Mouse (Mus musculus) limb, embryonic 12.5 days (tissue): Measurements from ENCODE around the gene Zfp64. TPM values are rescaled to one million over a fixed set of nuclear protein-coding genes. Genes with fewer than 3 reads are reported as not detected.

Experiments
- ATAC-seq: fragments of 200-750 bp; cut with Nextera tagmentation; 2 replicates; pipeline ENCODE4 v1.8.0; 2017; ENCODE audit warnings: low read depth, moderate TSS enrichment; ENCODE audit not compliant: insufficient number of reproducible peaks, insufficient read depth, low FRiP score, low TSS enrichment
- H3K27ac ChIP-seq: fragments of 300-500 bp; sonication (generic); 2 replicates; pipeline ENCODE4 v1.5.1; 2016; ENCODE audit warnings: mild to moderate bottlenecking, moderate library complexity
- H3K27me3 ChIP-seq: fragments of 300-500 bp; sonication (generic); 2 replicates; pipeline ENCODE4 v1.6.1; 2016; ENCODE audit warnings: mild to moderate bottlenecking, moderate library complexity
- H3K36me3 ChIP-seq: fragments of 300-500 bp; sonication (generic); 2 replicates; pipeline ENCODE4 v1.6.1; 2016; ENCODE audit warnings: mild to moderate bottlenecking, moderate library complexity
- H3K4me1 ChIP-seq: fragments of 300-500 bp; sonication (generic); replicated peaks from 2 replicates; pipeline ENCODE4 v1.6.1; 2016
- H3K4me2 ChIP-seq: fragments of 300-500 bp; sonication (generic); 2 replicates; pipeline ENCODE4 v1.6.1; 2016; ENCODE audit warnings: mild to moderate bottlenecking, moderate library complexity
- H3K4me3 ChIP-seq: fragments of 300-500 bp; sonication (generic); replicated peaks from 2 replicates; pipeline ENCODE4 v1.5.1; 2016; ENCODE audit warnings: mild to moderate bottlenecking
- H3K9ac ChIP-seq: fragments of 300-500 bp; sonication (generic); replicated peaks from 2 replicates; pipeline ENCODE4 v1.6.1; 2016; ENCODE audit warnings: mild to moderate bottlenecking, moderate library complexity
- H3K9me3 ChIP-seq: fragments of 300-500 bp; sonication (generic); 2 replicates; pipeline ENCODE4 v1.6.1; 2016; ENCODE audit warnings: mild to moderate bottlenecking, moderate library complexity
- WGBS: fragments of 180-500 bp; shearing (Covaris S2); methylation state at CpG from one replicate; pipeline ENCODE4 v1.1.7; 2016; 5-methylcytosine and 5-hydroxymethylcytosine counted together
- polyA plus RNA-seq: library from polyadenylated mRNA; unstranded; fragments of >200 nt; fragmentation: Nextera tagmentation; extraction: Ambion mirVana; gene quantifications from 2 replicates; pipeline ENCODE4 v1.2.1, GENCODE M21; 2016

The Zfp64 gene
- polyA plus RNA-seq, 1 experiment from 2014 or later: 54.0 TPM

GRCm38 (mm10) chr2:168978031-168978430, 22.6 kb upstream of the Zfp64 start:
- Histone ChIP-seq H3K27me3 (no peaks in the 10 kb centered on the region), H3K4me1 (0 out of 2 replicates have a peak, but pooled peaks cover 7% of the 10 kb centered on the region), H3K4me3 (no peak overlapping the region), H3K9ac (no peak overlapping the region), H3K36me3 (no peaks in the 10 kb centered on the region), H3K4me2 (peak overlapping the region; percentile 0; the same call in 1 of the 2 replicates), H3K27ac (no peak overlapping the region), H3K9me3 (no peaks in the 10 kb centered on the region)
- no peak; the same call in 1 of the 2 replicates for ATAC-seq
- 56% methylated on average over 9 of the region's 9 CpGs for WGBS

GRCm38 (mm10) chr2:168970131-168970530, 14.7 kb upstream of the Zfp64 start:
- Histone ChIP-seq H3K4me2 (no peak overlapping the region), H3K4me3 (no peak overlapping the region), H3K9me3 (peaks cover 9% of the 10 kb centered on the region), H3K9ac (no peak overlapping the region), H3K4me1 (no peaks in the 10 kb centered on the region), H3K27me3 (no peaks in the 10 kb centered on the region), H3K36me3 (no peaks in the 10 kb centered on the region), H3K27ac (no peak overlapping the region)
- ATAC-seq: no peak
- WGBS: 94% methylated on average over 20 of the region's 20 CpGs

- peaks cover 15% of the 10 kb centered on the region for H3K9me3 ChIP-seq
- ATAC-seq: no peak
- no peaks in the 10 kb centered on the region for H3K36me3 ChIP-seq
- no peak overlapping the region for H3K27ac ChIP-seq
- H3K9ac ChIP-seq: no peak overlapping the region
- WGBS: 84% methylated on average over 12 of the region's 12 CpGs
- H3K4me2 ChIP-seq: no peak overlapping the region
- no peaks in the 10 kb centered on the region for H3K27me3 ChIP-seq
- no peaks in the 10 kb centered on the region for H3K4me1 ChIP-seq
- no peak overlapping the region for H3K4me3 ChIP-seq
Observed at GRCm38 (mm10) chr2:168968136-168968925, 12.9 kb upstream of the Zfp64 start.

- H3K27ac ChIP-seq: no peak overlapping the region
- 85% methylated on average over 6 of the region's 6 CpGs for WGBS
Observed at GRCm38 (mm10) chr2:168966525-168966924, 11.1 kb upstream of the Zfp64 start.

GRCm38 (mm10) chr2:168964849-168965248, 9.5 kb upstream of the Zfp64 start:
- ATAC-seq: no peak
- no peak overlapping the region for H3K9ac ChIP-seq
- no peak overlapping the region for H3K27ac ChIP-seq
- H3K4me1 ChIP-seq: no peaks in the 10 kb centered on the region
- H3K4me3 ChIP-seq: no peak overlapping the region
- no peaks in the 10 kb centered on the region for H3K27me3 ChIP-seq
- H3K36me3 ChIP-seq: no peaks in the 10 kb centered on the region
- 98% methylated on average over 5 of the region's 5 CpGs for WGBS
- peaks cover 15% of the 10 kb centered on the region for H3K9me3 ChIP-seq
- H3K4me2 ChIP-seq: no peak overlapping the region

More at GRCm38 (mm10) chr2:168966525-168966924, 11.1 kb upstream of the Zfp64 start:
- ATAC-seq: no peak
- no peaks in the 10 kb centered on the region for H3K4me1 ChIP-seq
- no peak overlapping the region for H3K9ac ChIP-seq
- H3K4me3 ChIP-seq: no peak overlapping the region
- no peaks in the 10 kb centered on the region for H3K27me3 ChIP-seq
- no peak overlapping the region for H3K4me2 ChIP-seq
- no peaks in the 10 kb centered on the region for H3K36me3 ChIP-seq
- H3K9me3 ChIP-seq: peaks cover 15% of the 10 kb centered on the region

GRCm38 (mm10) chr2:168961729-168962666, 6.6 kb upstream of the Zfp64 start:
- Histone ChIP-seq H3K4me1 (no peaks in the 10 kb centered on the region), H3K4me3 (no peak overlapping the region), H3K9ac (no peak overlapping the region), H3K36me3 (no peaks in the 10 kb centered on the region), H3K27me3 (no peaks in the 10 kb centered on the region), H3K27ac (no peak overlapping the region), H3K4me2 (no peak overlapping the region), H3K9me3 (peaks cover 15% of the 10 kb centered on the region)
- WGBS: 93% methylated on average over 4 of the region's 4 CpGs
- no peak for ATAC-seq

- Histone ChIP-seq H3K4me1 (peaks cover 2% of the 10 kb centered on the region; the same call in 1 of the 2 replicates), H3K27me3 (no peaks in the 10 kb centered on the region), H3K27ac (no peak overlapping the region), H3K4me3 (no peak overlapping the region), H3K36me3 (no peaks in the 10 kb centered on the region), H3K9ac (no peak overlapping the region), H3K9me3 (peaks cover 13% of the 10 kb centered on the region), H3K4me2 (no peak overlapping the region)
- 89% methylated on average over 3 of the region's 3 CpGs for WGBS
- ATAC-seq: no peak
Observed at GRCm38 (mm10) chr2:168960814-168961213, 5.4 kb upstream of the Zfp64 start.

GRCm38 (mm10) chr2:168959339-168959885, 4.0 kb upstream of the Zfp64 start:
- H3K27ac ChIP-seq: no peak overlapping the region
- no peaks in the 10 kb centered on the region for H3K27me3 ChIP-seq
- H3K9me3 ChIP-seq: 0 out of 2 replicates have a peak, but pooled peaks cover 2% of the 10 kb centered on the region
- H3K36me3 ChIP-seq: no peaks in the 10 kb centered on the region
- H3K4me1 ChIP-seq: peaks cover 9% of the 10 kb centered on the region
- WGBS: 86% methylated on average over 14 of the region's 14 CpGs
- H3K4me3 ChIP-seq: no peak overlapping the region
- H3K4me2 ChIP-seq: no peak overlapping the region
- ATAC-seq: no peak
- no peak overlapping the region for H3K9ac ChIP-seq

GRCm38 (mm10) chr2:168955850-168956346, 511 bp upstream of the Zfp64 start:
- WGBS: 46% methylated on average over 10 of the region's 10 CpGs
- H3K4me1 ChIP-seq: peaks cover 18% of the 10 kb centered on the region
- peak overlapping the region; percentile 92 for H3K4me2 ChIP-seq
- H3K27ac ChIP-seq: peak overlapping the region; percentile 90
- H3K27me3 ChIP-seq: no peaks in the 10 kb centered on the region
- no peaks in the 10 kb centered on the region for H3K9me3 ChIP-seq
- ATAC-seq: no peak
- H3K9ac ChIP-seq: no peak overlapping the region
- H3K36me3 ChIP-seq: peaks cover 17% of the 10 kb centered on the region
- peak overlapping the region; percentile 84 for H3K4me3 ChIP-seq

- Histone ChIP-seq H3K27ac (peak overlapping the region; percentile 90; the same call in 1 of the 2 replicates), H3K36me3 (peaks cover 32% of the 10 kb centered on the region), H3K4me1 (peaks cover 18% of the 10 kb centered on the region), H3K27me3 (no peaks in the 10 kb centered on the region), H3K9me3 (no peaks in the 10 kb centered on the region), H3K4me3 (peak overlapping the region; percentile 84), H3K9ac (peak overlapping the region; percentile 94), H3K4me2 (peak overlapping the region; percentile 92)
- no peak for ATAC-seq
- WGBS: 7% methylated on average over 8 of the region's 8 CpGs
Observed at GRCm38 (mm10) chr2:168954376-168954775, 1.0 kb downstream of the Zfp64 start.

- Histone ChIP-seq H3K9ac (no peak overlapping the region), H3K4me3 (no peak overlapping the region), H3K4me1 (peaks cover under 1% of the 10 kb centered on the region), H3K27ac (no peak overlapping the region), H3K9me3 (no peaks in the 10 kb centered on the region), H3K36me3 (peaks cover 88% of the 10 kb centered on the region), H3K27me3 (no peaks in the 10 kb centered on the region), H3K4me2 (no peak overlapping the region)
- ATAC-seq: no peak
- 89% methylated on average over 6 of the region's 6 CpGs for WGBS
Observed at GRCm38 (mm10) chr2:168948506-168948905, 6.9 kb downstream of the Zfp64 start.
